Mouse (Mus musculus) limb, embryonic 14.5 days (tissue): Measurements from ENCODE around the gene Etv3. TPM values are rescaled to one million over a fixed set of nuclear protein-coding genes. Genes with fewer than 3 reads are reported as not detected.
A peak's percentile ranks its signal among the peaks of the same experiment; 100 is the strongest.

Experiments used
- ATAC-seq: fragments of 200-750 bp; cut with Nextera tagmentation; 2 replicates; pipeline ENCODE4 v1.8.0; 2017; ENCODE audit warnings: low read depth, moderate number of reproducible peaks, moderate TSS enrichment; ENCODE audit not compliant: low FRiP score
- DNase-seq: peaks from one replicate; pipeline ENCODE4 v3.0.0-alpha.2; 2015; ENCODE audit warnings: low spot score
- H3K27ac ChIP-seq: fragments of 300-500 bp; sonication (generic); replicated peaks from 2 replicates; pipeline ENCODE4 v1.5.1; 2014; ENCODE audit warnings: low read depth, mild to moderate bottlenecking, low read length, moderate library complexity, mixed read lengths
- H3K27me3 ChIP-seq: fragments of 300-500 bp; sonication (generic); 2 replicates; pipeline ENCODE4 v1.6.1; 2014; ENCODE audit warnings: low read length, mixed read lengths; ENCODE audit not compliant: control insufficient read depth, insufficient read depth
- H3K36me3 ChIP-seq: fragments of 300-500 bp; sonication (generic); 2 replicates; pipeline ENCODE4 v1.6.1; 2014; ENCODE audit warnings: mild to moderate bottlenecking, low read length, moderate library complexity, mixed read lengths; ENCODE audit not compliant: control insufficient read depth, insufficient read depth
- H3K4me1 ChIP-seq: fragments of 300-500 bp; sonication (generic); 2 replicates; pipeline ENCODE4 v1.6.1; 2014; ENCODE audit warnings: antibody characterized with exemption, low read length, mixed read lengths; ENCODE audit not compliant: control insufficient read depth, insufficient read depth
- H3K4me2 ChIP-seq: fragments of 300-500 bp; sonication (generic); replicated peaks from 2 replicates; pipeline ENCODE4 v1.6.1; 2014; ENCODE audit warnings: low read depth, mild to moderate bottlenecking, low read length, moderate library complexity; ENCODE audit not compliant: severe bottlenecking
- H3K4me3 ChIP-seq: fragments of 300-500 bp; sonication (generic); replicated peaks from 2 replicates; pipeline ENCODE4 v1.5.1; 2014; ENCODE audit warnings: low read length
- H3K9ac ChIP-seq: fragments of 300-500 bp; sonication (generic); 2 replicates; pipeline ENCODE4 v1.6.1; 2014; ENCODE audit warnings: mild to moderate bottlenecking, low read depth, low read length, moderate library complexity; ENCODE audit not compliant: severe bottlenecking
- H3K9me3 ChIP-seq: fragments of 300-500 bp; sonication (generic); 2 replicates; pipeline ENCODE4 v1.6.1; 2016; ENCODE audit warnings: low read length; ENCODE audit not compliant: control insufficient read depth
- POLR2A ChIP-seq: fragments of 200-500 bp; IDR thresholded peaks from 2 replicates; pipeline ENCODE4 v1.8.0; 2012; ENCODE audit warnings: inconsistent platforms, mild to moderate bottlenecking, moderate library complexity, borderline replicate concordance; ENCODE audit not compliant: insufficient read depth, insufficient read length; ENCODE audit errors: extremely low read depth
- WGBS: fragments of 180-500 bp; shearing (Covaris S2); extraction: QIAGEN DNeasy Blood & Tissue Kit; methylation state at CpG from one replicate; pipeline ENCODE4 v1.1.7; 2014; 5-methylcytosine and 5-hydroxymethylcytosine counted together
- polyA plus RNA-seq, 2 experiments: library from polyadenylated mRNA; depleted of rRNA in 1 of 2; stranded (reverse) in 1 of 2; unstranded in 1 of 2; fragments of >200 nt; fragmentation: Nextera tagmentation in 1 of 2; extraction: Ambion mirVana in 1 of 2; gene quantifications; 2 replicates each; pipeline versions ENCODE4 v1.2.1 to v1.2.3; 2012 to 2014

Gene Etv3
- polyA plus RNA-seq, 2 experiments = 17.1 to 18.7 TPM

DNA sequence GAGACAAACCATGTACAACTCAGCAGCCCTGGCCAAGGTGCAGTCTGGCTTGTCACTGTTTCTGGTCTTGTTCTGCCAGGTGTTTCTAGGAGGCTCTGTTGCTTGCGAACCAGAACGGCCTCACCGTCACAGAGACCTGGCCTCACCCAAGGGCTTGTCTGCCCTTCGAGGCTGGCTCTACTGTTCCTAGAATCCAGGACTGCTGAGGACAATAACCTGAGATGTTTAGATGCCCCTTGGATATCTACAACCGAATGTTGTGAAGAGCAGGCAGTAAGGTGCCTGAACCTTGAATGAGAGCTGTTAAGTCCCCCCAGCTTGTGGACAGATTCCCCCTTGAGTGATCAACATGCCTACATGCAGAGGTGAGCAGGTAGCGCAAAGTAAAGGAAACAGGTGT lies 22.4 kb upstream of the Etv3 start:
- no peak overlapping the region for H3K4me2 ChIP-seq
- no peaks in the 10 kb centered on the region for H3K27me3 ChIP-seq
- no peak overlapping the region for H3K4me3 ChIP-seq
- no peak overlapping the region for H3K27ac ChIP-seq
- 94% methylated on average over 6 of the region's 6 CpGs for WGBS
- no peak for ATAC-seq
- no peaks in the 10 kb centered on the region for H3K36me3 ChIP-seq
- no peak for TF ChIP-seq POLR2A
- H3K4me1 ChIP-seq = no peaks in the 10 kb centered on the region
- H3K9ac ChIP-seq = no peak overlapping the region
- H3K9me3 ChIP-seq = no peaks in the 10 kb centered on the region
- DNase-seq = no peak

DNA sequence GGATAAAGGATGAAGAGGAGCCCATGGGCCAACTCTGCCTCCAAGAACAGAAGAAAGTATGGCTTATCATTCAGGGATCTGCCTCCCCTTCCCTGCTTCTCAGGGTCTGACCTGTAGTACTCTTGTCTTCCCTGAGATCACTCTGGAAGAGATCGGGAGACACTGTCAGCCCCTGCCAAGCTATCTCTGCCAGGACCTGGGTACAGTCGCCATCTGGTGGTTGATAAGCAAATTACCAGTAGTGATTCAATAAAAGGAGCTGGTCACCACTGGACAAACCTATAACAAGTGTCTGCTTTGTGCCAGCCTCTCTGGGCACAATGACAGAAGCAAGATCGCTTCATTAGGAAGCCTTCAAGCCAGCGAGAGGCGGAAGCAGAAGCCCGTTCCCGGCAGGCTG lies 20.9 kb upstream of the Etv3 start:
- ATAC-seq (no peak), DNase-seq (peak; percentile 65)
- no peaks in the 10 kb centered on the region for H3K4me1 ChIP-seq
- H3K27ac ChIP-seq = no peak overlapping the region
- no peaks in the 10 kb centered on the region for H3K27me3 ChIP-seq
- no peak for TF ChIP-seq POLR2A
- no peak overlapping the region for H3K4me3 ChIP-seq
- 31% methylated on average over 7 of the region's 7 CpGs for WGBS
- no peak overlapping the region for H3K4me2 ChIP-seq
- no peaks in the 10 kb centered on the region for H3K9me3 ChIP-seq
- no peaks in the 10 kb centered on the region for H3K36me3 ChIP-seq
- no peak overlapping the region for H3K9ac ChIP-seq

DNA sequence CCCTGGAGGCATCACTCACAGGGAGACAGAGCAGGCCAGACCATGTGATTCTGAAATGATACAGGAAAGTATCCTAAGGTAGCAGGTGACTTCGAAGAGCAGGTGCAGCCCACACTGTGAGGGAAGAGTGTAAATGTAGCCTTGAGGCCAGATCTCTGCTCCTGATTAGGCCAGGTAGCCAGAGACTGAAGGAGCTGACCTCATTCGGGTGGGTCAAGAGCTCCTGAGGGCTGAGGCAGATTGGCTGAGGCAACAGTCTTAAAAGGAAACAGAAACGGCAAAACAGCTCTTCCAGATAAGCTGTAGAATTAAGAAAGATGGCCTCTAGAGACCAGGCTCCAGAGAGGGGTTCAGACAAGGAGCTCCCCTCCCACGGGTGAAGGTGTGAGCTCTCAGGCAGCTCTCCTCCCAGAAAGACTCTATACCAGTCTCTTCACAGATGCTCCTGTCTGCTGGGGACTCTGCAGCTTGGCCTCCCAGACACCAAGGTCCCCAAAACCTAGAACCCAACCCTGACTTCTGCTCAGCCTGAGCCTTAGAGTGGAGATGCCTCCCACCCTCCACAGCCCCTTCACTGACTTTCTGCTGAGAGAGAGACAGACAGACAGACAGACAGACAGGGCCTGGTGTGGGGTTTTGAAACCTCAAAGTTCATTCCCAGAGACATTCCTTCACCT lies 20.3 kb upstream of the Etv3 start:
- H3K4me1 ChIP-seq = no peaks in the 10 kb centered on the region

DNA sequence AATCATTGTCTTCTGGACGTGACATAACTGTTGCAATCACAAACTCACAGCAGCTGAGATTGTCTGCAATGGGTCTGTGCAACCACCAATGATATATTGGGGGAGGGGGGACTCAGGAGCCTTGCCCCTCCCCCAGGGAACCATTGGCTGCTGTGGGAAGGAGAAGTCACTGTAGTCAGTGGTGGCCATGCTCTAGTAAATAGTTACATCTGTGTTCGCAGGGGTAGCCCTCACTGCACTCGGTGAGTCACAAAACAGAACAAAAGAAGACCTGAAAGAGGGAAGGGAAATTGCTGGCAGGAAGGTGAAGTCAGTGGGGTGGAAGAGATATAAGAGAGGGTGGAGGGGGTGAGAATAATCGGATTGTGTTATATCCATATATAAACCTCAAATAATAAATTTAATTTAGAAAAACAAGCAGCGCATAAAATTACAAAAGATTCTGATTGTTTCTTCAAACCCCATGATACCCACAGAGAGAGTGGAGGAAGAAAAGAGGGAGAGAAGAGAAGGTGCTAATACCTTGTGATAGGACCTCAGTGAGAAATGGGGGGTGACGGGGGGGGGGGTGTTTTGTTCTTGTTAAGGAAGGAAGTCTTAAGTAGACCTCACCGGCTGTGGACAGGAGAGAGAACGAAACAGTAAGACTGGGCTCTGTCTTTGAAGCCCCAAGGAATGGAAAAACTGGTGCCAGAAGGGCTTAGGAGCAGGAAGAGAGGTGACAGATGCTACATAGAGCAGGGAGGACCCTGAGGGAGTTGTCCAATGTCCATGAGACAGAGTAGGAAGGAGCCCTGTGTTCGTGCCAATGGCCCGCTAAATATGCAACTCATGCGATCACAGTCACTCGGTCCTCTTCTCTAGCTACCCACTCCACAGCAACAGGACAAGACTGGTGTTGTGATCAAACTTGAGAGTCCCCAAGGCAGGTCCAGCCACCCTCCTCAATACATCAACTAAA lies 18.5 kb upstream of the Etv3 start:
- no peak overlapping the region for H3K4me2 ChIP-seq
- no peaks in the 10 kb centered on the region for H3K9me3 ChIP-seq
- H3K27me3 ChIP-seq = no peaks in the 10 kb centered on the region
- H3K27ac ChIP-seq = no peak overlapping the region
- 72% methylated on average over 12 of the region's 12 CpGs for WGBS
- H3K4me3 ChIP-seq = no peak overlapping the region
- no peak for ATAC-seq
- H3K4me1 ChIP-seq = no peaks in the 10 kb centered on the region
- TF ChIP-seq POLR2A = no peak
- no peak for DNase-seq
- no peaks in the 10 kb centered on the region for H3K36me3 ChIP-seq
- H3K9ac ChIP-seq = no peak overlapping the region

More for the DNA sequence above, 20.3 kb upstream of the Etv3 start:
- DNase-seq = no peak
- no peak overlapping the region for H3K27ac ChIP-seq
- 53% methylated on average over 4 of the region's 4 CpGs for WGBS
- H3K27me3 ChIP-seq = no peaks in the 10 kb centered on the region
- H3K36me3 ChIP-seq = no peaks in the 10 kb centered on the region
- no peaks in the 10 kb centered on the region for H3K9me3 ChIP-seq
- H3K4me2 ChIP-seq = no peak overlapping the region
- no peak overlapping the region for H3K4me3 ChIP-seq
- H3K9ac ChIP-seq = no peak overlapping the region
- no peak for TF ChIP-seq POLR2A
- no peak for ATAC-seq

DNA sequence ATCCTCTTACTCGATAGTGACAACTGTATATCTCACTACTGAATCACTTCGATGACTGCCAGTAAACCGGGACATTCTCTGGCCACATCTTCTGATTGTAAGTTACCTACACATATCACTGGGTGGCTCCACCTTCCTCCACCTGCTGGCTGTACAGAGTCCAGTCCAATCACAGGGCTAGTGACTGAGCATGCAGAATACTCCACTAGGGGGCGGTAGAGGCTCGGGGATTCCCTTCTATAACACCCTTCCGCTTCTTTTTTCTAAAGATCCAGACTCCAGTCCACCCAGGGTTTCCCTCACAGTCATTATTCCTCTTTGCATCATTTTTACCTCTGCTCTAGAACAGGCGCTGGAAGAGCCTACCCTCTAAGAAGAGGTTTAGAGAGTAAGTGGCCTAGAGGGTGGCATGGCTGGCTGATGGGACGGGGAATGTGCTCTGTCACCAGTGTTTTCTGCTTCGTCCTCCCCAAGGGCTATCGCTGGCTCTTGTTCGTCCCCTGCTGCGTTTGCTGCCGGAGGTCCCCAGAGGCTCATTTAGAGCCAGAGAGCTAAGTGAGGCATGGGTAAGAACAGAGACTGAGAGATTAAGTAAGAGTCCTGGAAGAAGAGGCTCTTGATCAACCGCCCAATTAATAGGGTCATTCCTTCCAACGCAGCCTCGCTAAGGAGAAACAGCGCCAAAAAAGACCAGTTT lies 16.9 kb upstream of the Etv3 start:
- no peaks in the 10 kb centered on the region for H3K36me3 ChIP-seq
- no peak overlapping the region for H3K9ac ChIP-seq
- no peak overlapping the region for H3K4me3 ChIP-seq
- WGBS = 32% methylated on average over 17 of the region's 17 CpGs
- no peak for TF ChIP-seq POLR2A
- no peaks in the 10 kb centered on the region for H3K27me3 ChIP-seq
- no peak overlapping the region for H3K27ac ChIP-seq
- no peaks in the 10 kb centered on the region for H3K9me3 ChIP-seq
- H3K4me1 ChIP-seq = no peaks in the 10 kb centered on the region
- DNase-seq = peak; percentile 94
- peak; percentile 83; the same call in 1 of the 2 replicates for ATAC-seq
- H3K4me2 ChIP-seq = peak overlapping the region; percentile 28
